Mouse (Mus musculus): ENCODE results near the gene Prpf18.
A peak's percentile ranks its signal among the peaks of the same experiment; 100 is the strongest.
"Not testable (repeated sequence)": the region's sequence is repeated elsewhere in the genome, so short reads cannot be mapped to it uniquely, and the experiment has no call there.

Gene Prpf18

DNA sequence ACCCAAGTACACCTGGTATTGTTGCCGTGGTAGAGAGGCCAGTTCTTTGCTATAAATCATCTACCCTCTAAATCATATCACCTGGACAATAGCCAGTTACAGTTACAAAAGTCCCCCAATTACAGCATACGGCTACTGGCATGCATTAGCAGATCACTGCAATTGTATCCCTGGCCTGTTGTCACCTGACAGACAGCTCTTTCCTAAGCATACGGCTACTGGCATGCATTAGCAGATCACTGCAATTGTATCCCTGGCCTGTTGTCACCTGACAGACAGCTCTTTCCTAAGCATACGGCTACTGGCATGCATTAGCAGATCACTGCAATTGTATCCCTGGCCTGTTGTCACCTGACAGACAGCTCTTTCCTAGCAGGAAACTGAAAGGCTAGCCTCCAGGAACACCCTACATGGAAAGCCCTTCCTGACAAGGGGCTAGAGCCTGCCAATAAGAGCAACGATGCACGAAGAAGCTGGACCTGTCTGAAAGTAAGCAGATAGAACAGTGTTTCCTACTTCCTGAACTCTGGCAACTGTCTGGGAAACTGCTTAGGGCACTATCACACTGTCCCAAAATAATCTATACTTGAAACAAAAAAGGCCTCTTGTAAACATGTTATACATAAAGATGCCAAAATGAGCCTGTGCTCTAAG, 37.5 kb downstream of the Prpf18 start:
- DNase-seq, result not testable (repeated sequence)

DNA sequence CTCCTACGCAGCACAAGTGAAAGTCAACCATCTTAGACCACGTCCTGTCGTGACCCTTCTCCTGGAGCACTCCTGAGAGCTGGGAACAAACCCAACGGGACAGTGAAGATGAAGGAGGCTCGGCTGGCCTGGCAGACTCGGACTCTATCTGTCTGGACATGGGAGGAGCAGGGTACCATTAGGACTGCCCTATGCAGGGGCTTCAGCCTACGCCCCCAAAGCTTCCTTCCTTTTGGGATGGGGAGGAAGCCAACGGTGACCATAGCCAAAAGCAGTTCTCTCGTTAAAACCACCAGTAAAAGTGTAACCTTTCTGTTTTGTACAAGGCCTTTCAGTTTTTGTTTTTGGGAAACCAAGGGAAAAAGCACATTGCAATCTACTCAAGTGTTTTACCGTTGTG, 40.2 kb downstream of the Prpf18 start:
- DNase-seq, result no peak

DNA sequence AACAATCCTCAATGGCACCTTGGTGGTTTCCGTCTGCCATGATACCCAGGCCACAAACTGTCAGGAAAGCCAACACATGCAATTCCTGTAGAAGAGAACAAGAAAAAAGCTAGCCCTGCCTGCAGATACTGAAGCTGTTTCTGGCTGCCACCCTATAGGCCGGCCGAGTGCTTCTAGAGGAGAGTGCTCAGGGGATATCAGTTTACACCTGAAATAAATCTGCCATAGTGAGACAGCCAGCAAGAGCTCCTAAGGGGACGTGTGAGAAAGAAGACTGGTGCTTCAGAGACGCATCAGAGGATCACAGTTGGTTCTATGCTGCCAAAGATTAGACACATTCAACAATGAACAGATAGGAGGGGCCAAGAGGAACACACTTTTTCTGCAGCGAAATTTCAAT, 40.6 kb downstream of the Prpf18 start:
- no peak for DNase-seq

DNA sequence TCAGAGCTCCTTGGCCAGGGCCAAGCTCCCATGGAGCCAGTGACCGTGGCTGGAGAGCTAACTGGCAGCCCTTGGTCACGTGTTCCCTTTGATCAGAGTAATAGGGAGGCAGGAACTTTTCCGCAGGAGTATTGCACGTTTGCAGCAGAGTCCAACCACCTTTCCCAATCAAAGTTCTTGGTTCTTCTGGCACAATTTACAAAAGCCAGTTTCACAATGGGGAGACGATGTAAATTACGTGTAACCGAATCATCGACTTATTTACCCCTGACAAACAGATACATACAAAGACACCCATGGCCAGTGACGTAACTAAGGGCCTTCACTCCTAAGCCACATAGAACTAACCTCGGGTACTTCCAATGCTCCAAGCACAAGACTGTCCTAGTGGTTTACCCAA, 42.5 kb downstream of the Prpf18 start:
- DNase-seq, result no peak

DNA sequence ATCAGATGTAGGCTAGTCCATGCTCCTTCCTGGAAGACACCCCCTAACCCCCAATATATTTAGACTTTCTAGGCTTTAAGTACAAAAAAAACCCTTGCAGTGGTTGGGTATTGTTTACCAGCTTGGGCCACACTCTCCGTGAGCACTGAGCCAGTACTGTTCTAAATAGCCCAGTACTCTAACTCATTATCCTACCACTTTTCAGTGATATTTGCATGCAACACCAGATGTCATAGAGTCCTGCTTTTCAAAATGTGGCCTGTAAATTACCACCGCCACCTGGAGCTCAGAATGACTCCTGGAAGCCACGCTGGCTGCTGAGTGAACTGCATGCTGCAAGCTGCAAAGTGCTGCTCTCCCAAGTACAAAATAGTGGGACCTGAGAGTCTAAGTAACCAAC, 43.7 kb downstream of the Prpf18 start:
- no peak for DNase-seq

DNA sequence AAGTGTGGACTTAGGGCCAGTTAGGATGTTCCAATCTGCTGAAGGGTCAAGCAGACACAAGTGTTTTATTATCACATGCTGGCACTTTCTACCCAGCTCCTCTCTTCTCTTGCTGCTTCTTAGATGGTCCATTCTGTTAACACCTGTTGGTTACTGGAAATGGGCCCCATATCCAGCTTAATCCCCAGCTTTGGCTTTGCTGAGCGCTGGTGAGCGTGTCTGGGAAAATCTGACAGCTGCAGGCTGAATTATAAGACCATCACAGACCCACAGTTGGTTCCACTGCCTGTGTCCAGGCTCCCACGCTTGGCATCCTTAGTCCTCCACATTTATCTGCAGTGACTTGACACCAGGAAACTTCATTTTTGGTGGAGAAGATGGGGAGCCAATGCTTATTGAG, 45.4 kb downstream of the Prpf18 start:
- DNase-seq, result no peak

DNA sequence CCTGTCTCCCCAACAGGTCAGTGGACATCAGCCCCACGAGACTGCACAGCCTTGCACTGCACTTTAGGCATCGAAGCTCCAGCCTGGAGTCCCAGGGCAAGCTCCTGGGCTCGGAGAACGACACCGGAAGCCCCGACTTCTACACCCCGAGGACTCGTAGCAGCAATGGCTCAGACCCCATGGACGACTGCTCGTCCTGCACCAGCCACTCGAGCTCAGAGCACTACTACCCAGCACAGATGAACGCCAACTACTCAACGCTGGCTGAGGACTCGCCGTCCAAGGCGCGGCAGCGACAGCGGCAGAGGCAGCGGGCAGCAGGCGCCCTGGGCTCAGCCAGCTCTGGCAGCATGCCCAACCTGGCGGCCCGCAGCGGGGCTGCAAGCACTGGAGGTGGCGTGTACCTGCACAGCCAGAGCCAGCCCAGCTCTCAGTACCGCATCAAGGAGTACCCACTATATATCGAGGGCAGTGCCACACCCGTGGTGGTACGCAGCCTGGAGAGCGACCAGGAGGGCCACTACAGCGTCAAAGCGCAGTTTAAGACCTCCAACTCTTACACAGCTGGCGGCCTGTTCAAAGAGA, 48.5 kb downstream of the Prpf18 start:
- no peak for DNase-seq

DNA sequence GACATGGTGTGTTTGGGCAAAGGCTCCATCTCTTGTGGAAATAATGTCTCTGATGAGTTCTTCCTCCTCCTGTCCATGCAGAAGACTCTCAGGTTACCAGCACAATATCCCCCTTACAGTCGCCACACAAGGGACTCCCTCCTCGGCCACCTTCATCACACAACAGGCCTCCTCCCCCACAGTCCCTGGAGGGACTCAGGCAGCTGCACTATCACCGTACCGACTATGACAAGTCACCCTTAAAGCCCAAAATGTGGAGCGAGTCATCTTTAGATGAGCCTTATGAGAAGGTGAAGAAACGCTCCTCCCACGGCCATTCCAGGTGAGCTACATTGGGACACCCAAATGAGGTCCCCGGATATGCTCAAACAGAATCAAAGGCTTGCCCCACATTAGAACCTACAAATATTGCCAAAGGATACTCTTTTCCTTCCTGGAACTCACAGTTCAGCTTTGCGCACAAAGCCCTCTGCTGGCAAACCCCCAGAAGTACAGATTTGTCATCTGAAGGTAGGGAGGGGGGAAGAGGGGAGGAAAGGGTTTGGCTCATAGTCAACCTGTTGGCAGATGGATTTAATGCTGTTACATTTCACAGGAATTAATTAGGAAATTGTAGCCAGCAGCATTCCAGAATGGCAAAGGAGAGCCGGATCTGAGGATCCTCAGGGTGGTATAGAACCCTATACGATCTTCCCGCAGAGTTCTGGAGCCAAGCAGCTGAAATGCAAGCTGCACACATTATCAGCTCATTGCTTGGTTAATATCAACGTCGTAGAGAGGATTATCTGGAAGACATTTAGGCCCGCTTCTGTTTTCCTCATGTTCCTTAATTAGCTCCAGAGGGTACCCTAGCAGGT, 50.7 kb downstream of the Prpf18 start:
- DNase-seq, result peak; percentile 84

DNA sequence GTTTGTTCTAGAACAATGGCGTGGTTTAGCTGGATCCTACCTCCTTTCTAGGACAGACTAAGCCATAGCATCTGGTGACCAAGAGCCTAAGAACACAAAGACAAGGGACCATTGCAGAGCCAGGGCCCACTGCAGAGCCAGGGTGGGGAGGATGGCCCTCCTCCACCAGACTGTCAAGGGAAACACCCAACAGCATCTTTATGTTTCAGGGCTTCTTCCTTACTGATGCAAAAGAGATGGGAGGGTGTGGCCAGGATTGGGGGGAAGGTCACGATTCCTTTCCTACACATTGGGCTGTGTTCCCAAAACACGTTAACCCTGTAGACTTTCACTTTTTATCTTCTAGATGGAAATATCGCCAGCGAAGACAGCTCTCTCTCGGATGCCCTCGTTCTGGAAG, 54.9 kb downstream of the Prpf18 start:
- DNase-seq, result no peak

DNA sequence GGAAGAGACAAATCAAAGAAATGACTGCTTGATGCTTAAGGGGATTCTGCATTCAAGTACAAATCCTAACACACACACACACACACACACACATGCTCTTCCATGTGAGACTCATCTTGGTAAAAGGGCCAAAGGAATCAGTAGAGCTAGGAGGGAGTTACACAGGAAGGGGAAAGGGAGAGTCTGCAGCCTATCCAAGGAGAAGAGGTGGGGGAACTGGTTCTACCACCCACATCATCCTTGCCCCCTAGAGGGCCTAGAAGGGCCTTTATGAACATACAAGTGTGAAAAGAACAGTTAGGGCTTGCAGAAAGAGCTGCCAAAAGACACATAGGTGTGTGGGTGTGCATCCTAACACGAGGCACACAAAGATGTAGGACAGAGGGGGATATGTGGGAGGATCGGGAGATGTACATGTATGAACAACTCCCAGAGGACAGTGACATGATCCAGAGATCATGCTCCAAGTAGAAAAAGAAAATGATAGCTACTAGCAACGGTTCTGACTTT, 58.0 kb downstream of the Prpf18 start:
- no peak for DNase-seq

DNA sequence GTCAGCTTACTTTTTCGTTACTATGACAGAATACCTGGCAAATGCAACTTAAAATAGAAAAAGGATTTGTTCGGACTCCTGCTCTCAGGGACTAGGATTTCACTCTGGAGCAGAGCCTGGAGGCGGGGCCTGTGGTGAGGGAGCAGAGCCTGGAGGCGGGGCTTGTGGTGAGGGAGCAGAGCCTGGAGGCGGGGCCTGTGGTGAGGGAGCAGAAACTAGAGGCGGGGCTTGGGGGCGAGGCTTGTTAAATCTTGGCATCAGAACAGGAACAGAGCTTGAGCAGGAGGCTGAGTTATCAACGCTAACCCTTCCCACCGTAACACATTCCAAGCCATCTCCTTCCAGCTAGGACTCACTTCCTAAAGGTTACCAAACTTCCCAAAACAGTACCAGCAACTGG, 58.5 kb downstream of the Prpf18 start:
- DNase-seq, result no peak

DNA sequence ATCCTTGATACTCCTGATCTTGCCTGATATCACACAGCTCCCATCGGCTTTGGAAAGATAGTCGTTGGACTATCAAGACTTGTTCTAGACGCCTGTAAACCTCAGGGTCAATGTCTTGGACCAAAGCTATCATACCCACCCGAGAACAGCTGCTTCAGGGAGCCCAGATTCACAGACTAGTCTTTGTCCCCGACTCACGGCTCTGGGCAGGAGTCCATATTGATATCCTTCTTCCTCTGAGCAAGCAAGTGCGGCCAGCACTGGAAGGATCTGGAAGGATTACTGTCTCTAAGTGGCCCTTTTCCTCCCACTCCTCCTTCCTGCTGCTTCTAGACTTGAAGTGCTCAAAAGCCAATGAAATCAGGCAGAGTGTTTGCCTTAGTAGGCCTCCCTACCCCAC, 59.2 kb downstream of the Prpf18 start:
- DNase-seq, result no peak

DNA sequence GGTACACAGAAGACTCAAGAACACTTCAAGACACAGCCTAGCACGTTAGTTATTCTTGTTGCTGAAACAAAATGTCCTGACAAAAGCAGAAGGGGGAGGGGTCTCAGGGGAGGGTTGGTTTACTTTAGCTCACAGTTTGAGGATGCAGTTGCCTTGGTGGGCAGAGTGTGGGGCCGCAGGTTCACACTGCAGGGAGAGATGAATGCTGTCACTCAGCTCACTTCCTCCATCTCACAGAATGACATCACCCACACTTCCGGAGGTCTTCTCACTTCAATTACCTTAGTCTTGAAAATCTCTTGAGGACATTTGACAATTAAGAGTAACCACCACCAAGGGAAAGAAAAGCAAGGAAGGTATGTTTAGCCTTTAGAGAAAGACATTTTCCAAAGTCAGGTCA, 60.3 kb downstream of the Prpf18 start:
- no peak for DNase-seq

DNA sequence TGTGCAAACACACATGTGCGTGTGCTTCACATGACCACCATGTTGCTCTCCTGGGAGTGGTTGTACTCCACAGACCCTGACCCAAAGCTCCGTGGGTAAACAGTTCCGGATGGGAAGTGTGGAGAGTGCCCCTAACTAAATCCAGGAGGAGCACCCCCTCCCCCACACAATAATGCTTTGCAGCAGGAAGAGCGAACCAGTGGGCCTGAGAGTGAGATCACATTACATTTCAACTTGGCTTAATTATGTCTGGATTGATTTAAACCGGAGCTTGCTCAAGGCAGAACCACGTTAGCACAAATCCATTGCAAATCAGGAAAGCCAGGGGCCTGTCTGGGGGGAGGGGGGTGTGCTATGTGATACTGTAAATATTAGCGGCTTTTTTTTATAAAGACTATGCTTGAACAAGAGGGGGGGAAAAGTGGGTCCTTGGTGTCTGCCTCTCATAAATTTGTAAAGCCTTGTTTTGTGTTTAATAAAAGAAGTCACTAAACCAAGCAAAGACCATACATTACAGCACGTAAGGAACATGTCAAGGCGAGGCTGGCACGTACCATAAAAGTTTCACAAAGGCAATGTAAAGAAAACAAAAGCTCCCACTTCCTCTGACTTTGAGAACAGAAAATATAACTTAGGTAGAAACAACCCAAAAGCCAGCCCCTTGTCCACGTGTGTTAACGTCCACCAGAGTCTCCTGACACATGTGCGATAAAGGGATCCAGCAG, 64.1 kb downstream of the Prpf18 start:
- no peak for DNase-seq

DNA sequence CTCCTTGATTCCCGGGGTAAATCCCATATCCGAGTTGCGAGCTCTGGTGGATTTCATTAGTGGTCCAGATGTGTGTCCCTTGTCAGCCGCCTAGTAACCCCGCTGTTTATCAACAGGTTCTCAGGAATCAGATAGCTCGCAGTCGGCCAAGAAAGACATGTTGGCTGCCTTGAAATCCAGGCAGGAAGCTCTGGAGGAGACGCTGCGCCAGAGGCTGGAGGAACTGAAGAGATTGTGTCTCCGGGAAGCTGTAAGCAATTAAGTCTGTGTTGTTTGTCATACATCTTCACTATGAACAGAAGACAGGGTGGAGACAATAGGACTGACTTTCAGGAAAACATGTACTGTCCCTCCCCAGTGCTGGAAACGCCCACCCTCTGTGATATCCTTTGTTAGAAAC, 65.7 kb downstream of the Prpf18 start:
- DNase-seq, result no peak

DNA sequence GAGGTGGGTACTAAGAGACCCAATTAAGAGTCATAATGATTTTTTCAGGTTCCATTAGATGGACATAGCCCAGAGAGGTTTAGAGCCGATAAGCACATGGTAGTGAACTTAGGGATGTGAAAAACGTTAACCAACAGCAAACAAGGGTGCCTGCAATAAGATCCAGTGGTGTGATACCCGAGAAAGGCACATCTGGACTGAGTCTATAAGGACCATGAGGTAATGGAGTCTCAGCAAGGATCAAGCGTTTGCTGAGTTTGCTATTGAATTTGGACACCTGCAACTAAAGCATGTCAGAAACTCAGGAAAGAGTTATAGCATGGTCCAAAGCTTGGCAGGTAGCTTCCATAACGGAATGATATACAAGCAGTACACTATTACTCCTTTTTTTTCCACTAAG, 67.7 kb downstream of the Prpf18 start:
- DNase-seq, result no peak

DNA sequence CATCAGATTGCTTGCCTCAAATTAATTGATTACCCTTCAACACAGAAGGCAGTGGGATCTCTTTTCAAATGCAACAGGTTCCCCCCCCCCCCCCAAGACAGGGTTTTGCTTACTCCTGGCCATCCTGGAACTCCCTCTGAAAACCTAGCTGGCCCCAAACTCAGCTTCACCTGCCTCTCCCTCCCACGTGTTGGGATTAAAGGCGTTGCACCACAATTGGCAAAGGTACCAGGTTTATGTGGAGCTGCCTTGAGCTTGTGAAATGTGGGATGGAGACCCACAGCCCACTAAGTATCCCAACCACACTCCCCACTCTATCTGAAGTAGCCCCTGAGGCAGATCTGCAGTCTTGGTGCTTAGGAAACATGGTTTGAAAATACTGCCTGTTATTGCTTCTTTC, 69.0 kb downstream of the Prpf18 start:
- no peak for DNase-seq

DNA sequence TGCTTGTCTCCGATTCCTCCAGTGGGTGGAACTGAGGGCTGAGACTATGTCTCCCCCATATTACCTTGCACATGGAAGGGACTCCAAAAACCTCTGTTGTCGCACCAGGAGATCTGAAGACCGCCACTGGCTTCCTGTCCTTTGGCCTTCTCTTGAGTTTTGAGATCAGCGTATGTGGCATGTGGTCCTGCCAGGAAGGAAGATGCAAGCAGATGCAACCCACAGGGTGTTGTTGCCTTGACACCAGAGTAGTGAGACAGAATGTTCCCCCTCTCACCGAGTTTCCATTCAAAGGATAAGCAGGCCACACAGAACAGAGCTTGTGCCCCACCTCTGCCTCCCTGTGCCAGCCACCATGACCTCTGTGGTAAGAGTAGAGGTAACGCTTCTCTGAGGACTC, 71.2 kb downstream of the Prpf18 start:
- no peak for DNase-seq

DNA sequence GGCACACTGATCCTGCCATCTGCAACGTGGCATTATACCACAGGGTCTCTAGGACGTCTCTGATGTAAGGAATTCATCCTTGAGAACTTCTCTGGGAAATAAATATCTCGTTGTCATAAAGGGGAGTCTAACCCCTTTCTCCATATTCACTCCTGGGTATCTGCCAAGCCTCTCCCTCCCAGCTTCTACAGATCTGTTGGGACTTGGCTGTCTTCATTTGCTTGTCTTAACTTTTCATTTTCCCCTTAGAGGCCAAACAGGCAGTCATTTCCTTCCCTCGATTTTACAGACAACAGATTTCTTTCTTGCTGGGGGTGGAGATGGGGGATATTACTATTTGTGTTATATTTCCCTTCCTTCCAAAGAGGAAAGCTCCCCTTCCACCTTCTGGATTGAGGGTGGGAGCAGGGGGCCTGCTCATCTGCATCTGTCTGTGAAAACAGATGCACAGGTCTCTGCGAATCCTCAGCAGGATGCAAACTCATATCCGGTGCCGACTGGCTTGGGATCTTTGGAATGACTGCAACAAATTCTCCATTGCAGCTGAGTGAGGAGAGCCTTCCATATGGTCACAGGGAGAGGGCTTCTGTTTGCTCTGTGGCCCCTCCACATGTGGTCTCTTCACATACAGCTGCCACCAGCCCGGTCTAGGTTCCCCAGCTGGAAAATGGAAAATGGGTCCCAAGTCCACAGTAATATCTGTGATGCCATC, 72.4 kb downstream of the Prpf18 start:
- DNase-seq, result no peak

DNA sequence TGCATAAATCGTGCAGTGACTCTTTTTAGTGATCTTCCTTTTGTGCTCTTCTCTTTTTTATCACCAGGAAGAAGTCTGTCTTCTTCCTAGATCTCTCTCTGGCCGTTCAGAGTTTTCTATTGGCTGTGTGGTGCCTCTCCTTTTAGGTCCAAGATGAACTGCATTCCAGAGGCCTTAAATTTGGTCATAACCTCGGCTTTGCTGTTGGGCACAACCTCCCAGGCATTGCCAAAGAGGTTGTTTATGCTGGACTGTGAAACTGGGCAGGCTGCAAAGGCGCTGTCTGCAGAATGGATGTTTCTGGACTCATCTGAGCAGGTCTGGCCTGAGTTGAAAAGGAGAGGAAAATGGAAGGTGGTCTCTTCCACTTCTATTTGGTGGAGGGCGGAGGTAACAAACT, 73.6 kb downstream of the Prpf18 start:
- DNase-seq, result no peak

DNA sequence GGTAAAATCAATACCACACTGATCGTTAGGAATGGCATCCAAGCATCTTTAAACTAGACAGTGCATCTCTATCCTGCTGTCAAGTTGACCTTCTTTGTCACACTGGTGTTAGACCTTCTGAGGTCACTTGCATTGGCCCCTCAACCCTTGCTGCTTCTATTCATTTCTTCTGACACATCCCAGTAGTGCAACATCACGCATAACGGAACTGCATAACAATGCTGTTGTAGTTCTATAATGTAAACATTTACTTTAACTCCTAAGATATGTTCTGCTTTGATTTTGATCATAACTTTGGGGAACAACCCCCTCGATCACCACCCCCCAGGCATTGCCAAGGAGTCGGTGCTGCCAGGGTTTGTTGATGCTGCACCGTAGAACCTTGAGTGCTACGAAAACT, 75.9 kb downstream of the Prpf18 start:
- no peak for DNase-seq

DNA sequence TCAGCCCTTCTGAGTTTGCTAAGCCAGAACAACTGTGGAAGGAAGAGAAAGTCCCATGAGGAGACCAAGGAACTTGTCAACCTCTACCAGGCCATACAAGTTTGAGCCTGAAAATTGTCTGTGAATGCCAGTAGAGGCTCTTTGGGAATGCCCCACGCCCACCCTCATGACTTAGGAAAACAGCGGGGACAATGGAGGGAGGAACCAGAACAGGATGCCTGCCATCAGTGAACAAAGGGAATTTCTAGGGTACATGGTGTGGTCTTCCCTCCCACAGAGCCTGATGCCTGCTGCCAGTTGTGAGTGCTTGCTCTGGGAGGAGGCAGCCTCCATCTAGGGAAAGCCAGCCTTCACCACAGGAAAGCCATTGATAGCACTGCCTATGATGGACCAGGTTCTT, 76.8 kb downstream of the Prpf18 start:
- no peak for DNase-seq

DNA sequence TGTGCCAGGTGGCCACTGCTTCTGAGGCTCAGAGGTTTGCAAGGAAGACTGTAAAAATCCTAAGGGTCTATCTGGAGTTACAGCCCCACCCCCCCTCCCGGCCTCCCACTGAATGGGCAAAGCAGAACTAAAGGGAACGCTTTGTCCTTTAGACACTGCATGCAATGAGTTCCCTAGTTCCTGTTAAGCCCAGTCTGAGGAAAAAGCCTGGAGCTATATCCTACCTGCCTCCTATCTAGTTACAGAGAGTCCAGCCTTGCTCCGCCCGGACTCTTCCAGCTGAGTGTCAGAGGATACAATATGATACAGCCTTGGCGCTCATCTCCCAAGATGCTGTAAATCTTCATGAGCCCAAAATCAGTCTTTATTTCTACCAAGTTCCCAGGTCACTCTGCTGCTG, 77.7 kb downstream of the Prpf18 start:
- no peak for DNase-seq
